Comparison of ENCODE assay signal across 9 mouse cellular contexts in genomic region chr13:40727731-40728625, GRCm38 (mm10). TPM values are rescaled to one million over a fixed set of nuclear protein-coding genes. Genes with fewer than 3 reads are reported as not detected.
DNase-seq lines count a peak whose midpoint lies in the region; ATAC-seq and TF ChIP-seq lines count a peak whose summit lies in the region.
"Had no signal": no experiment of that assay in that cellular context is flagged by ENCODE, and none has a peak within 500 bp of the region (broad histone marks: within the 10 kb centered on the region; RNA-seq: fewer than 3 reads in every experiment).

No protein-coding gene starts in this region.

- 2% methylated on average over 42 of the region's 42 CpGs for WGBS in liver, postnatal 0 days (ENCODE audit: insufficient replicate concordance)
- 1% methylated on average over 42 of the region's 42 CpGs for WGBS in limb, embryonic 12.5 days
- 4% methylated on average over 42 of the region's 42 CpGs for WGBS in stomach, embryonic 16.5 days

- H3K4me1 ChIP-seq in liver, postnatal 0 days (ENCODE audit: insufficient read depth), result peaks cover 12% of the 10 kb centered on the region
- no peaks in the 10 kb centered on the region; the same call in 1 of the 2 replicates for H3K4me1 ChIP-seq in embryonic fibroblast, embryonic 13.5 days (ENCODE audit: control insufficient read depth, insufficient read depth, low read length)
- H3K4me1 ChIP-seq in limb, embryonic 12.5 days (replicated peaks), result peaks cover 33% of the 10 kb centered on the region
- H3K4me1 ChIP-seq in stomach, embryonic 16.5 days (ENCODE audit: control insufficient read depth, insufficient read depth, low read length), result peaks cover 19% of the 10 kb centered on the region

- TF ChIP-seq EP300 in liver, postnatal 0 days (IDR thresholded peaks at IDR 0.05; ENCODE audit: low read depth), result no peak

- H3K27ac ChIP-seq in liver, postnatal 0 days (ENCODE audit: low read depth), result no peak overlapping the region
- no peak overlapping the region for H3K27ac ChIP-seq in embryonic fibroblast, embryonic 13.5 days (ENCODE audit: insufficient read depth, low read length)
- peak overlapping the region; percentile 78 for H3K27ac ChIP-seq in limb, embryonic 12.5 days
- H3K27ac ChIP-seq in stomach, embryonic 16.5 days (ENCODE audit: low read length), result no peak overlapping the region

- no peaks in the 10 kb centered on the region for H3K9me3 ChIP-seq in liver, postnatal 0 days (ENCODE audit: low read length)
- H3K9me3 ChIP-seq in limb, embryonic 12.5 days, result no peaks in the 10 kb centered on the region
- no peaks in the 10 kb centered on the region for H3K9me3 ChIP-seq in stomach, embryonic 16.5 days (replicated peaks; ENCODE audit: control insufficient read depth, low read length)

- H3K27me3 ChIP-seq in liver, postnatal 0 days (ENCODE audit: insufficient read depth, low read length), result peaks cover 93% of the 10 kb centered on the region
- peaks cover 72% of the 10 kb centered on the region for H3K27me3 ChIP-seq in limb, embryonic 12.5 days
- H3K27me3 ChIP-seq in stomach, embryonic 16.5 days (ENCODE audit: control insufficient read depth, insufficient read depth, low read length), result peaks cover 59% of the 10 kb centered on the region

- no peaks in the 10 kb centered on the region for H3K36me3 ChIP-seq in liver, postnatal 0 days (replicated peaks; ENCODE audit: insufficient read depth, low read length)
- H3K36me3 ChIP-seq in limb, embryonic 12.5 days, result no peaks in the 10 kb centered on the region
- no peaks in the 10 kb centered on the region for H3K36me3 ChIP-seq in stomach, embryonic 16.5 days (ENCODE audit: control insufficient read depth, insufficient read depth, low read length)

- no peak for TF ChIP-seq CTCF in liver, postnatal 0 days (IDR thresholded peaks at IDR 0.05; ENCODE audit: low read depth)
- no peak for TF ChIP-seq CTCF in embryonic fibroblast, embryonic 13.5 days (IDR thresholded peaks at IDR 0.05; ENCODE audit: borderline replicate concordance, insufficient read depth, low read length)

- TF ChIP-seq POLR2A in embryonic fibroblast, embryonic 13.5 days (IDR thresholded peaks at IDR 0.05; ENCODE audit: low read depth, low read length), result no peak

- no peak for ATAC-seq in liver, postnatal 0 days
- no peak for ATAC-seq in limb, embryonic 12.5 days (ENCODE audit: insufficient number of reproducible peaks, insufficient read depth, low FRiP score, low TSS enrichment, low read depth)
- ATAC-seq in stomach, embryonic 16.5 days (ENCODE audit: insufficient read depth, low FRiP score), result no peak

- H3K4me3 ChIP-seq in liver, postnatal 0 days (ENCODE audit: low read depth, low read length), result 0 out of 2 replicates have a peak overlapping the region, but pooled peaks have one; percentile 6
- H3K4me3 ChIP-seq in embryonic fibroblast, embryonic 13.5 days (ENCODE audit: insufficient read depth, low read length), result peak overlapping the region; percentile 9
- H3K4me3 ChIP-seq in limb, embryonic 12.5 days (replicated peaks), result peak overlapping the region; percentile 56
- H3K4me3 ChIP-seq in stomach, embryonic 16.5 days (replicated peaks; ENCODE audit: low read length), result peak overlapping the region; percentile 28

- H3K9ac ChIP-seq in liver, postnatal 0 days (replicated peaks), result no peak overlapping the region
- H3K9ac ChIP-seq in limb, embryonic 12.5 days (replicated peaks), result peak overlapping the region; percentile 83
- H3K9ac ChIP-seq in stomach, embryonic 16.5 days (ENCODE audit: low read length), result peak overlapping the region; percentile 37; the same call in 1 of the 2 replicates

- DNase-seq in liver, postnatal 0 days, result no peak
- DNase-seq in liver, result no peak
- DNase-seq in right cerebral cortex, postnatal 14 days, result no peak
- DNase-seq in adrenal gland, adult 2 months, result no peak
- DNase-seq in right cerebral cortex, postnatal 36 days (ENCODE audit: low spot score in 2 of 2), result no peak

- H3K4me2 ChIP-seq in liver, postnatal 0 days (ENCODE audit: low read depth, low read length), result no peak overlapping the region
- H3K4me2 ChIP-seq in limb, embryonic 12.5 days, result peak overlapping the region; percentile 77
- peak overlapping the region; percentile 27; the same call in 1 of the 2 replicates for H3K4me2 ChIP-seq in stomach, embryonic 16.5 days (ENCODE audit: low read depth, low read length)

RNA-seq across cellular contexts. Expression of gene Tfap2a, which starts 10.2 kb away (rescaled TPM):
- not detected in 2 replicates for polyA plus RNA-seq in liver, postnatal 0 days (2015; fragmentation: Nextera tagmentation; extraction: Ambion mirVana)
- 3.9 and 7.3 TPM in 2 replicates for polyA plus RNA-seq in embryonic fibroblast, embryonic 13.5 days (2011; ENCODE audit: insufficient read length, low read depth, missing spikeins)
- 10.1 and 11.3 TPM in 2 replicates for polyA plus RNA-seq in limb, embryonic 12.5 days (2016; fragmentation: Nextera tagmentation; extraction: Ambion mirVana)
- polyA plus RNA-seq in stomach, embryonic 16.5 days (2015; fragmentation: Nextera tagmentation; extraction: Ambion mirVana), result 1.4 and 1.5 TPM in 2 replicates
- under 1 TPM; 0.09 to 0.14 TPM for total RNA-seq in adrenal gland, adult 2 months (2021)
- 0.09 and 0.16 TPM in 2 replicates for polyA plus RNA-seq in adrenal gland, adult 2 months (2012; rRNA removed)
- total RNA-seq: hematopoietic stem cell, adult 5-6 weeks had no signal

Comparison
In these comparisons a context has a peak if more than half of its experiments do, and no peak if none do; other contexts are left out.
1. H3K4me3 ChIP-seq: peak in every context shown above with its lines; median percentile 56 in limb, embryonic 12.5 days; 28 in stomach, embryonic 16.5 days; 9 in embryonic fibroblast, embryonic 13.5 days; 6 in liver, postnatal 0 days.